Mouse (Mus musculus) effector memory CD4-positive, alpha-beta T cell, adult 7 months (primary cell): ENCODE results near the gene Rnase10. TPM values are rescaled to one million over a fixed set of nuclear protein-coding genes. Genes with fewer than 3 reads are reported as not detected.

Experiments used
- polyA plus RNA-seq: library from polyadenylated mRNA; unstranded; fragments of 100-300 nt; shearing (Covaris generic); gene quantifications from one replicate; pipeline ENCODE4 v1.2.1, GENCODE M21; 2017

Gene Rnase10
- not detected for polyA plus RNA-seq

DNA sequence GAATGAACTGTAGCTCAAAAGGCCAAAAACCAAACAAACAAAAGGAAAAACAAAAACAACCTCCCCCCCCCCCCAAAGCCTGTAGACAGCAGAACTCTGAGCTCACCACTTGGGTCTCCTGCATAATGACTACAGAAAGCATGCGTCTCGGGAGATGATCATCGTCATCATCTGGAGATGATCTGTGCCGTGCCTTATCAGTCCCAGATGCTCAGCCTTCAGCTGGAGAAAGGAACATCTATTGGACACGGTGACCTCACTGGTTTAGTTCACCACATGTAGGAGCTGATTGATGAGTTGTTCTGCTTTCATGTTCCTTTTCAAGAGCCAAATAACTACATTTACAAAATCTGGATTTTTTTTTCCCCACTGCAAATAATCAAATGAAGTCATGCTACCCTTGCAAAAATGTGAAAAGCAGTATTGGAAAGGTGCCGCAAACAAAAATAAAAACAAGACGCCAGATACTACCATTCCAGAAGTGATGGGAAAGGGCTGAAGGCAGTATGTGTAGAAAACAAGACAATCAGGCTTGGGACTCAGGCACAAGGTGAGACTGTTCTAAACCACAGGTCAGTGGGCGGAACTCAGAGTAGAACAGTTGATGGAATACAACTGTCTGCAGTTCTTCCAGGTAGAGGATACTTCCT lies at the start of gene Rnase10:
Gene Rnase10, plus strand, starts transcription at position 600 of the 650 bp plus-strand sequence.

DNA sequence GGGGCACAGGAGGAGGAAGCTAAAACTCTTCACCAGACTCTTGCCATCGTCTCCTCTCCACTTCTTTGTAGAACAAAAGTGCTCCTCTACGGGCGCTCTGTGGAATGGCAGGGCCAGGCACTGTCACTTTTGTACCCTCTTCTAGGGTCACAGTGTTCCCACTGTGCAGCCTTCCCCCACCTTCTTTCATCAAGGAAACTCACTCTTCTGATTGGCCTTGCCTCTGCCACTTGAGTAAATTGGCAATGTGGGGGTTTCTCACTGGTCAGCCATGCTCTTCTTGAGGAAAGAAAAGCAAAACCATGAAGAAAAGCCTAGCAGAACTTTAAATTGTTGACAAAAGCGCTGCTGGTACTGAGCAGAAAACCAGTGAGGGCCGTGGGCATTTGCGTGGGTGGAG lies 34.2 kb downstream of the Rnase10 start, which contains the start of gene Rnase9:
Gene Rnase9, minus strand, starts transcription at position 101 of the 400 bp plus-strand sequence.

GRCm38 (mm10) chr14:51050063-51050462 lies 42.5 kb downstream of the Rnase10 start, which contains the start of gene Rnase11:
TSS of gene Rnase11 (minus strand) at chr14:51050163.

DNA sequence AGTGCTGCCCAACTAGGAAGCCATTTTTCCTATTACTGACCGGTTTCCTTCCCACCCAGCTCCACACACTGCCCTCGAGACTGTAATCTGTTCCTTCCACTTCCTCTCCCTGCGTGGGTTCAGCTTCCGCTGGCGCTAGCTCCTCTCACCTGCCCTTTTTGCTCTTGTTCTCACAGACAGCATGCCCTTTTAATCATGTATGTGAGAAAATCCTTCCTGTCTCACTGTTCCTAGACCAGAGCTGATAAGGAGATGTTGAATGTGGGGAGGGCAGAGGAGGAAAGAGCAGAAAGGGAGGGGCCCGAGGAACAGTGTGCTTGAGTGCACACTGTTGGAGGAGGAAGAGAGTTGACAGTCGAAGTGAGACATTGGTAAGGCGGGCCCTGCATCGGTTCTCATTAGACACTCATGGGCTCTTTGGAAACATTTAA lies 49.9 kb downstream of the Rnase10 start, which contains the start of gene Rnase12:
Gene Rnase12, minus strand, starts transcription at position 261 of the 431 bp plus-strand sequence.

Other genes with a start within 250 kb of the Rnase10 start
- 65.3 TPM for gene Ttc5, start 222.2 kb upstream of the Rnase10 start, polyA plus RNA-seq
- not detected for gene Ccnb1ip1, start 200.0 kb upstream of the Rnase10 start, polyA plus RNA-seq
- 62.2 TPM for gene Parp2, start 199.9 kb upstream of the Rnase10 start, polyA plus RNA-seq
- 14.5 TPM for gene Tep1, start 137.2 kb upstream of the Rnase10 start, polyA plus RNA-seq
- gene Klhl33, start 110.2 kb upstream of the Rnase10 start, polyA plus RNA-seq, result 0.41 TPM
- gene Osgep, start 82.9 kb upstream of the Rnase10 start, polyA plus RNA-seq, result 83.6 TPM
- 33.1 TPM for gene Apex1, start 82.8 kb upstream of the Rnase10 start, polyA plus RNA-seq
- 138 TPM for gene Pip4p1, start 76.9 kb upstream of the Rnase10 start, polyA plus RNA-seq
- 40.7 TPM for gene Pnp, start 76.7 kb upstream of the Rnase10 start, polyA plus RNA-seq
- not detected for gene Gm49342, start 63.2 kb upstream of the Rnase10 start, polyA plus RNA-seq
- gene Pnp2, start 51.8 kb upstream of the Rnase10 start, polyA plus RNA-seq, result not detected
- 0.32 TPM for gene Rnase9, start 34.1 kb downstream of the Rnase10 start, polyA plus RNA-seq
- not detected for gene Rnase11, start 42.4 kb downstream of the Rnase10 start, polyA plus RNA-seq
- not detected for gene Rnase12, start 49.9 kb downstream of the Rnase10 start, polyA plus RNA-seq
- not detected for gene Olfr750, start 66.7 kb downstream of the Rnase10 start, polyA plus RNA-seq
- gene Rnase4, start 83.3 kb downstream of the Rnase10 start, polyA plus RNA-seq, result 8.5 TPM
- 3.5 TPM for gene Ang, start 83.4 kb downstream of the Rnase10 start, polyA plus RNA-seq
- gene Eddm3b, start 106.7 kb downstream of the Rnase10 start, polyA plus RNA-seq, result not detected
- not detected for gene Rnase6, start 116.2 kb downstream of the Rnase10 start, polyA plus RNA-seq
- not detected for gene Rnase1, start 139.0 kb downstream of the Rnase10 start, polyA plus RNA-seq
- not detected for gene Rnase2b, start 154.5 kb downstream of the Rnase10 start, polyA plus RNA-seq
- not detected for gene Ang2, start 191.4 kb downstream of the Rnase10 start, polyA plus RNA-seq
- not detected for gene Ear14, start 195.6 kb downstream of the Rnase10 start, polyA plus RNA-seq
- gene Rnase2a, start 248.4 kb downstream of the Rnase10 start, polyA plus RNA-seq, result not detected